Mouse (Mus musculus) left cerebral cortex, adult 2 months (tissue): ENCODE measurements around the gene Nlrc3. TPM values are rescaled to one million over a fixed set of nuclear protein-coding genes. Genes with fewer than 3 reads are reported as not detected.
"Not testable (repeated sequence)": the region's sequence is repeated elsewhere in the genome, so short reads cannot be mapped to it uniquely, and the experiment has no call there.

Experiments used
- DNase-seq, 2 experiments: peaks; one replicate each; pipeline ENCODE4 v3.0.0; 2021 to 2022; ENCODE audit warnings: low spot score in 2 of 2, mixed read lengths in 1 of 2; ENCODE audit errors: extremely low spot score in 1 of 2
- H3K27ac ChIP-seq: fragments of 200-600 bp; 2 replicates; pipeline ENCODE4 v1.8.1; 2022
- H3K4me3 ChIP-seq: fragments of 200-600 bp; 2 replicates; pipeline ENCODE4 v1.8.1; 2022
- CTCF ChIP-seq: fragments of 200-600 bp; IDR thresholded peaks from 2 replicates; pipeline ENCODE4 v1.8.1; 2022; ENCODE audit warnings: antibody characterized with exemption, mild to moderate bottlenecking, moderate library complexity
- intact Hi-C: fragments of 180-260 bp; cut with DNase I; formaldehyde crosslinking; loops from one replicate; pipeline ENCODE4 v1.15.1; 2025
- long read RNA-seq, 2 experiments: library from polyadenylated mRNA; stranded (forward); transcript quantifications; one replicate each; pipeline ENCODE4 v2.0.0; 2021; ENCODE audit warnings: borderline mapping rate in 2 of 2
- total RNA-seq, 2 experiments: library from RNA; stranded (reverse); gene quantifications; 2 replicates each; pipeline ENCODE4 v1.2.3; 2021

The Nlrc3 gene
- 1 to 10 TPM; 2.5 to 2.8 TPM for total RNA-seq
- long read RNA-seq, experiment 1, partial matches to known transcripts, result 0 of 2 reads
- long read RNA-seq, experiment 1, other reads (novel, unspliced or antisense), result 2 of 2 reads
- long read RNA-seq, experiment 2, partial matches to known transcripts, result 0 of 2 reads
- long read RNA-seq, experiment 2, other reads (novel, unspliced or antisense), result 2 of 2 reads

DNA sequence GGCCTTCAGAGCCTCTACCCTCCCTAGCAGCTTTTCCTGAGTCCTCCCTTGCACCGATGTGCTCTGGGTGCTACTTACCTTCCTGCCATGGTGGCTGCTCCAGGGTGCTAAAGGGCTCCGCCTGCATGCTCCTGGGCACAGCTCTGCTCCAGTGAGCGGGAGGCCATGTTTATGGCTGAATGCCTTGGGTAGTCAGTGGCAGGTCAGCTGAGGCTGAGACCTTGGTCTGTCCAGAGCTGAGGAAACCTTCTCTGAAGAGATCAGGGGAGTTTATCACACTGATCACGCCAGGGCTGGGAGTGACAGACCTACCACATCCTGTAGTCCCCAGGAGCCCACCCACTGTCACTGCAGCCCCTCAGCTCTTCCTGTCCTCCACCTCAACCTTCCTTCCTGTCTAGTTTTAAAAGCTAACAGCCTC lies at the start of gene Nlrc3:
Gene Nlrc3 (minus strand): TSS at position 382 of the 421 bp plus-strand sequence.
- TF ChIP-seq CTCF, result no peak
- Histone ChIP-seq H3K27ac (no peak within 1 kb of the TSS), H3K4me3 (no peak within 1 kb of the TSS)
- intact Hi-C loops, result no loop called here
- DNase-seq, result no peak

DNA sequence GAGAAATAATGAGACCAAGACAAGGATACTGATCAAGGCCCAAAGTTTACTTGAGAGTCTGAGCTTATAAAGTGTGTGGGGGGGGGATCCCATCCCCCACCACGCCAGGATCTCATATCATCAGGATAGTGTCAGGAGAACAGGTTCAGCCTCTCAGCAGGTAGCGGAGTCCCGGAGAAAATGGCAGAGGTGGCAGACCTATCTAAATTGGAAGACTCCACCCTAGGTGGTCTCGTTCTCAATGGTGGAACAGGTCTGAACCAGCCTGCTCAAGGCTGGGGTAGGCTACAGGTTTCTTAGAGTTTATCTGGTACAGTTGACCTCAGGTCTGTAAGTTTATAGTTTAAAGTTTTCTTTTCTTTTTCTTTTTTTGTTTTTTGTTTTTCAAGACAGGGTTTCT lies 46.3 kb upstream of the Nlrc3 start:
- no peak overlapping the region for H3K4me3 ChIP-seq
- DNase-seq, result no peak
- no peak for TF ChIP-seq CTCF
- no peak overlapping the region for H3K27ac ChIP-seq
- intact Hi-C loops, result no loop called here

DNA sequence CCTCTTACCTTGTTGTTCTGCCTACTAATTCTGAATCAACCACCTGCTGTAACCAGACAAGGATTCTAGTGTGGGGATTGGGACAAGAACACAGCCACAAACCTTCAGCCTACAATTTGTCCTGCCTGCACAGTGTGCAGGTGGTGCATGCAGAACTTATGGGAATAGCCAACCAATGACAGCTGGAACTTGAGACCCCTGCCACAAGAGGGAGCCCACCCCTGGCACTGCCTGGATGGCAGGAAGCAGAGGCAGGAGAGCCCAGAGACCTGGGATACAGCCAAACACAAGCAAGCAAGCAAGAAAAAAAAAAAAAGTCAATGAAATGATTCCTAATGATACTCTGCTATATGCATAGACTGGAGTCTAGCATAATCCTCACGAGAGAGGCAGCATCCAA lies 44.8 kb upstream of the Nlrc3 start:
- H3K4me3 ChIP-seq, result no peak overlapping the region
- intact Hi-C loops, result no loop called here
- no peak overlapping the region for H3K27ac ChIP-seq
- no peak for DNase-seq
- no peak for TF ChIP-seq CTCF

DNA sequence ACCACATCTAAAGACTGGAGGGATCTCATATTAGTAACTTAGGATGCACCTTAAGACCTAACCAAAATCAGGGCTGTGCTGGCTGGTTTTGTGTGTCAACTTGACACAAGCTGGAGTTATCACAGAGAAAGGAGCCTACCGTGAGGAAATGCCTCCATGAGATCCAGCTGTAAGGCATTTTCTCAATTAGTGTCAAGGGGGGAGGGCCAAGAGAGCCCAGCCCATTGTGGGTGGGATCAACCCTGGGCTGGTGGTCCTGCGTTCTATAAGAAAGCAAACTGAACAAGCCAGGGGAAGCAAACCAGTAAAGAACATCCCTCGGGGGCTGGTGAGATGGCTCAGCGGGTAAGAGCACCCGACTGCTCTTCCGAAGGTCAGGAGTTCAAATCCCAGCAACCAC lies 41.0 kb upstream of the Nlrc3 start:
- H3K27ac ChIP-seq, DNase-seq, H3K4me3 ChIP-seq, intact Hi-C loops: not testable (repeated sequence)

DNA sequence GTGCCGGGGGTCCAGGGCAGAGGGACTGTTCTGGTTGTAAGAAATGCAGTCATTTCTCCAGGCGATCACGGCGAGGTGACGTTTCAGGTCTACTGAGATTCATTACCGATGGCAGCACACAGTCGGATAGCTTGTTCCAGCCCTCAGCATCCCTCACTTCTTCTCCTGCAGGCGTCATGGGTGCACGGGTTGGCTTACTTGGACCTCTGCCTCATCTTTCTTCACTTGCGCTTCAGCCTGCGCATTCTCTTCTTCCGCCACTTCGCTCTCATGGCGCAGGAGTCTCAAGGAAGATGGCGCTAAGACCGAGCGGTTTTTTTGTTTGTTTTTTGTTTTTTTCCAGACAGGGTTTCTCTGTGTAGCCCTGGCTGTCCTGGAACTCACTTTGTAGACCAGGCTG lies 40.4 kb upstream of the Nlrc3 start:
- H3K27ac ChIP-seq, intact Hi-C loops, H3K4me3 ChIP-seq, DNase-seq: not testable (repeated sequence)

DNA sequence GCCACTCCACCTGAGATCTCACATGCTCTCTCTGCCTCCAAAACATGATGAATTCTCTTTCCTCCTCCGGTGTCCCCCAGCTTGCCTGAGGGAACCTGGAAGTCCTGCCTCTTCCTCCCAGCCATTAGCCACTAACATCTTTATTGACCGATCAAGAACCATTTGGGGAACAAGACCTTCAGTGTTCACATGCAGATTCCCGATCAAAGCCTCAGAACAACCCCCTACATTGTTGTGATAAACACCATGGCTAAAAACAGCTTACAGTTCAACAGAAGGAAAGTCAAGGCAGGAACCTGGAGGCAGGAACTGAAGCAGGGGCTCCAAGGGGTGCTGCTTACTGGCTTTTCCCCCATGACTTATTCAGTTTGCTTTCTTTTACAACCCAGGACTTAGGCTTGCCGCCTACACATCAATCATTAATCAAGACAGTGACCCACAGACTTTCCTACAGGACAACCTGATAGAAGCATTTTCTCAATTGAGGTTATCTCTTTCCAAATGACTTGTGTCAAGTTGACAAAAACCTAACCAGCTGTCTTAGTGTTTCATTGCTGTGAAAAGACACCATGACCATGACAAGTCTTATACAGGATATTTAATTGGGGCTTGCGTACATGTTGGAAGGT lies 37.7 kb upstream of the Nlrc3 start:
- Histone ChIP-seq H3K27ac (no peak overlapping the region), H3K4me3 (no peak overlapping the region)
- no peak for DNase-seq
- TF ChIP-seq CTCF, result no peak
- intact Hi-C loops, result no loop called here

DNA sequence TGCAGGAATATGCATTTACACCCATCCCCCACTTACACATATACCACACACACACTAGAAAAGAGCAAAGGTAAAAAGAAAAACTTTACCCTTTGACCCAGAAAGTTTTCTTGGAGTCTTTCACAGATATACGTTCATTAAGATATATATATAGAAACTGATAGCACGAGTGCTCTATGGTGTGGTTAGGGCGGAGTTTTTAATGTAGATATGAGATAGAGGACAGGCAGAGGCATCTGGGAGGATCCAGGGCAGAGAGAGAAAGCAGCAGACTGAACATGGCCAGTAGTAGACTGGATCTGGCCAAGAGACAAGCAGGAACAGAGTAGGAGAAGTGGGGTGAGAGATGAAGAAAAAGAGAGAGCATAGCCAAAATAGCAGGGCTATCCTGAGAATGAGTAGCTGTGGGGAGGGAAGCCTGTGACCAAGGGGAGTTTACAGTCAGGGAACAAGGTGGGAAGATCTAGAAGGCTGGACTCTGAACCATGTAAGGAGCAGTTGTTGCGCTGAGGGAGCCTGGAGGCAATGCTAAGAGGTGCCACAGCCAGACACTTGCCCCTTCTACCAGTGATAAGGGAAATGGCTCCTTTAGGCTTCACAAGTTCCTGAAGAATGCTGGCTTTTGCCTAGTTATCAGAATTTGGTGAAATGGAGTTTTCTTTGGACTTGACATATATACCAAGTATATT lies 36.6 kb upstream of the Nlrc3 start:
- intact Hi-C loops, result no loop called here
- no peak for TF ChIP-seq CTCF
- DNase-seq, result no peak

DNA sequence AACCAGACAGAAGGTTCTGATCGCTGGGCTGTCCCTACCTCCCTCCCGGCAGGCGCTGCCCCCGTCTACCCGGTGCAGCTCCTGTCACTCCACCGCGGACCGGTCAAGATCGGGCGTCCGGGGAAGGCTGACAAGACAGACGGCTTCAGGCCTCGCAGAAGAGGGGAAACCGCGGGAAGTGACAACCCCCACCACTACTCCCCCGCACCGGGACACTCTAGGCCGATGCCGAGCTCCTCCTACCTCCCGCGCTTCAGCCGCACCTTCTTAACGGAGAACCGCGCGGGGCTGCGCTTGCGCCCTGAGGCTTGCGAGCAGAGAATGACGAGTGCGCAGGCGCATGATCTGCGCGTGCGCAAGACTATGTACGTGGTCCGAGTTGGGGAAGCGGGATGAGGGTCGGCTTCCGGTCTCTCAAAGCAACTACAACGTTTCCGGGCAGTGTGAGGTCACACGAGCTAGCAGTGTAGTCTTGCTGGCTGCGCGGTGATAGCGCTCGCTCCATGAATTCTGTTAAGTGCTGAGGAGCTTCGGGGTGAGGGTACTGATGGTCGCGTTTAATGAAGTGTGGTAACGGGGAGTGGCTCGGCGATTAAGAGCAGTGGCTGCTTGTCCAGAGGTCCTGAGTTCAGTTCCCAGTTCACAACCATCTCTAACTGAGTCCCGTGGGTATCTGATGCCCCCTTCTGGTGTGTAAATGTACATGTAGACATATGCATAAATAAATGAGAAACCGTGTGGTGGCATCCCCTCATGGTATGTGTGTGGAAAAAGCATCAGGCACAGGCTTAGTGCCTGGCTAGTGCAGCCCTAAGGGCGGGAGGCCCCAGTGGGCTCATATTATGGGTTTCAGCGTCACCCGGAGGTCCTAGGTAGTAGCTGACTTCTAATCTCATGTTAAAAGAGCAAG lies 27.3 kb upstream of the Nlrc3 start, which contains the start of gene Slx4:
Gene Slx4 (minus strand): TSS at position 282 of the 910 bp plus-strand sequence.
- intact Hi-C loops, result loop anchor here (5.0 to 10.0 kb wide), 2 partner anchors 96 to 259 kb away; partner anchors contain the start of genes 1700037C18Rik, Cluap1 and Zfp263
- Histone ChIP-seq H3K27ac (peak within 1 kb of the TSS; percentile 81), H3K4me3 (peak within 1 kb of the TSS; percentile 75)
- peak; percentile 96 to 97 for DNase-seq
- TF ChIP-seq CTCF, result peak; percentile 50

More for the DNA sequence above, 36.6 kb upstream of the Nlrc3 start:
- Histone ChIP-seq H3K4me3 (no peak overlapping the region), H3K27ac (no peak overlapping the region)

DNA sequence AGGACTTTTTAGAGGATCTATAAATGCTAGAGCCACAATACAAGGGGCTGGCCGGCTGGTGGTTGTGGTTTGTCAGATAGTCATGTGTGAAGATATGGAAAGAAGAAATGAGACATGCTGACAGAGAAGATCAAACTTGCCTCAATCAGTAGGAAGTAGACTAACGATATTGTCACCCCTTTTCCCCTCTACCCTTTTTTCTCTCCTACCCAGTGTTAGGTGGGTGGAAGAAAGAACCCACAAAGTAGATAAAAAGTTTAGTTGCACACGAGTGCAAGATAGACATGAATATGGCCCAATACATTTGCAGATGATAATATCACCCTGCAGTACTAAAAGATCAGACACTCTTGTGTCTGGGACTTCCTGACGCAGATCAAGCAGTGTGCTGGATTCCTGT lies 12.0 kb upstream of the Nlrc3 start:
- no peak for DNase-seq
- Histone ChIP-seq H3K4me3 (no peak overlapping the region), H3K27ac (no peak overlapping the region)
- intact Hi-C loops, result no loop called here
- TF ChIP-seq CTCF, result no peak

DNA sequence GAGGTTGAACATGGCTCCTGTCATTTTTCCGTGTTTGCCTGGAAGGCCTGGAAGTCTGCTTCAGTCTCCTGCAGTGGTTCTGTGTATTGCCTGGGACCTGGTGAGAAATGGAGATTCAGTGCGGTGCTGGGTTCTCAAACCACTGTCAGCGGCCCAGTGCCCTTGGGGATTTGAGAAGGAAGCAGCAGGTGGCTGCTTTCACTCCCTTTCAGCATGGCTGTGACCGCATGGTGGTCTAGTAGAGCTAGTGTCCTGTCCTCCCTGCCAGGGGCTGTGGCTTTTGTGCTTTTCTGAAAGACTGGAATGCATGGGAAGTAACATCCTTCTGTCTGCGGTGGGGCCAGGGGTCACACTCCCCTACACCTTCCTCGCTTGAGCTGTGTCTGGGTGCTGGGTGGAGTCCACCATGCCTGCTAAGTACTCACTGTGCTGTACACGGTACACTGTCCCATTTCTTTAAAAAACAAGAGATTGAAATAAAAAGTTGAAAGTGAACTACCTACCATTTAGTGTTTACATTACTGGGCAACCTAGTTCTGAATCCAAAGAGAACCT lies 6.8 kb upstream of the Nlrc3 start:
- no peak for DNase-seq
- no peak overlapping the region for H3K27ac ChIP-seq
- intact Hi-C loops, result no loop called here
- no peak overlapping the region for H3K4me3 ChIP-seq
- TF ChIP-seq CTCF, result no peak

DNA sequence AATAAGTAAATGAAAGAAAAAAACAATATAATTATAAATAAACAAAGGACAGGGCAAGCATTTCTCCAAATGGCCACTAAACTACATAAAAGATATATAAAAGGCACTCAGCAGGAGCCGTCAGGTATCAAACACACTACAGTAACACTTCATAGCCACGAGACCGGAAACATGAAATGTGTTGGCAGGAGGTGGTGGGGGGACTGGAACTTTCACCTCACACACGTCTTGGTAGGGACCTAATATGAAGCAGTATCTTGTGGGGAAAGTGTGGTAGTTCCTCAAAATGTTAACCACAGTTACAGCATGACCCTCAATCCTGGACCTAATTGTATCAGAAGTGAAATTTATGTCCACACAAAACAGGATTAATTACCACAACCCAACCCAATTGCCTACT lies 5.7 kb upstream of the Nlrc3 start:
- intact Hi-C loops, result no loop called here
- no peak overlapping the region for H3K4me3 ChIP-seq
- no peak for DNase-seq
- no peak overlapping the region for H3K27ac ChIP-seq
- TF ChIP-seq CTCF, result no peak

DNA sequence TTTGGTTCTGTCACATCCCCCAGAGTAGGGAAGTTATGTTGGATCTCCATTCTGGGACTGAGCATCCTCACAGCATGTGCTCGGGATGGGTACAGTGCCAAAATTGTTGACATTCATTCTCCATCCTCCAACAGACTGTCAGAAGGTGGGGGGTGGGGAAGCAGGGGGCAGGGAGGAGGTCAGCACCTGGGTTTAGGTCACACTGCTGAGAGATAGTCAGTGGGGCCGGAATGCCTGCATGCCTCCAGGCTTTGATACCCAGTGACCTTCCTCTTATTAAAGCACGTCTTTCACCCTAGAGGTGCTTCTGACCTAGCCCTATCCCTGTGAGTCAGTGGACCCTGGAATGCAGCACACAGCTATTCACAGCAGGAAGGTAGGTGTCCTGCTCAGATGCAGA lies 280 bp upstream of the Nlrc3 start:
- Histone ChIP-seq H3K4me3 (no peak overlapping the region), H3K27ac (no peak overlapping the region)
- no peak for DNase-seq
- intact Hi-C loops, result no loop called here
- TF ChIP-seq CTCF, result no peak
